Mouse (Mus musculus): ENCODE results near the gene Trappc4. TPM values are rescaled to one million over a fixed set of nuclear protein-coding genes. Genes with fewer than 3 reads are reported as not detected.
"Not testable (repeated sequence)": the region's sequence is repeated elsewhere in the genome, so short reads cannot be mapped to it uniquely, and the experiment has no call there.

Trappc4 gene
- polyA plus RNA-seq, 1 experiment, result 43.8 TPM

GRCm38 (mm10) chr9:44396684-44397411 is 10.6 kb downstream of the Trappc4 start, which contains the start of gene Slc37a4:
Gene Slc37a4 (plus strand): TSS chr9:44396852.
- H3K4me3 ChIP-seq (replicated peaks; ENCODE audit: extremely low read depth, low read depth, low read length), result peak within 1 kb of the TSS; percentile 72
- peak; percentile 96 for DNase-seq
- H3K4me1 ChIP-seq (ENCODE audit: control insufficient read depth, insufficient read depth, low read length), result no peaks in the 10 kb centered on the region
- under 1% methylated on average over 43 of the region's 43 CpGs for WGBS
- TF ChIP-seq POLR2A (IDR thresholded peaks at IDR 0.05; ENCODE audit: borderline replicate concordance, extremely low read depth, low read depth, low read length), result peak; percentile 89; the same call in 1 of the 2 replicates
- no peak for TF ChIP-seq CTCF (IDR thresholded peaks at IDR 0.05; ENCODE audit: insufficient read depth, low read length)

DNA sequence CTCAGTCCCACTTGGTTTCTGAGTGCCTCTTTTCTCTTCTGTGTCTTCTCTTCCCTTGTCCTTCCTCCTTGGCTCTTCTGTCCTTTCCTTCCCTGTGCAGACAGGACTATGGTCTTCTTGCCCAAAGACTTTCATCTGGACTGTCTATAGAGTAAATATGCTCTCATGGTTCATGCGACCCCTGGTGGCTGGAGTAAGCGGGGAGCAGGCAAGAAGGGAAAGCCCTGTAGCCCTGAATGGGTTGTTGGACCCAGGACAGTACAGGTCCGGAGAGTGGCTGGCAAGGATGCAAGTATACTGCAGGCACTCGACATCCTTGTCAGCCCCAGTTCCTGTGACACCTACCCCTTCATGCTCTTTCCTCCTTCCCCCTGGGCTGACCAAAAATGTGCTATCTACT is 15.9 kb downstream of the Trappc4 start:
- Histone ChIP-seq H3K4me1 (ENCODE audit: control insufficient read depth, insufficient read depth, low read length) (no peaks in the 10 kb centered on the region), H3K4me3 (replicated peaks; ENCODE audit: extremely low read depth, low read depth, low read length) (no peak overlapping the region)
- TF ChIP-seq CTCF (IDR thresholded peaks at IDR 0.05; ENCODE audit: insufficient read depth, low read length), result peak; percentile 80
- TF ChIP-seq POLR2A (IDR thresholded peaks at IDR 0.05; ENCODE audit: borderline replicate concordance, extremely low read depth, low read depth, low read length), result no peak
- WGBS, result 20% methylated on average over 4 of the region's 4 CpGs
- peak; percentile 65 for DNase-seq

DNA sequence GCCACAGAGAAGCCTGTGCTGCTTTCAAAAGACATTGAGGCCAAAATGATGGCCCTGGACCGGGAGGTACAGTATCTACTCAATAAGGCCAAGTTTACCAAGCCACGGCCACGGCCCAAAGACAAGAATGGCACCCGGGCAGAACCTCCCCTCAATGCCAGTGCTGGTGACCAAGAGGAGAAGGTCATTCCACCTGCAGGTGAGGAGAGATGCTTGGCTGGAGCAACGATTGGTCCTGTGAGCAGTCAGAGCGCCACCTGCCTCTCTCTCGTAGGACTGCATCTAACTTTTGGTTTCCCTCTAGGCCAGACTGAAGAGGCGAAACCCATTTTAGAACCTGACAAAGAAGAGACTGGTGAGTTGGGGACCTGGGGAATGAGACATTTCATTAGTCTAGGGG is 18.1 kb downstream of the Trappc4 start:
- peak; percentile 39 for DNase-seq
- H3K4me1 ChIP-seq (ENCODE audit: control insufficient read depth, insufficient read depth, low read length), result no peaks in the 10 kb centered on the region
- 53% methylated on average over 8 of the region's 8 CpGs for WGBS
- TF ChIP-seq POLR2A (IDR thresholded peaks at IDR 0.05; ENCODE audit: borderline replicate concordance, extremely low read depth, low read depth, low read length) (no peak), CTCF (IDR thresholded peaks at IDR 0.05; ENCODE audit: insufficient read depth, low read length) (peak; percentile 86)
- H3K4me3 ChIP-seq (replicated peaks; ENCODE audit: extremely low read depth, low read depth, low read length), result no peak overlapping the region

GRCm38 (mm10) chr9:44387221-44387620 is 20.2 kb downstream of the Trappc4 start:
- Histone ChIP-seq H3K4me1 (ENCODE audit: control insufficient read depth, insufficient read depth, low read length) (no peaks in the 10 kb centered on the region), H3K4me3 (replicated peaks; ENCODE audit: extremely low read depth, low read depth, low read length) (no peak overlapping the region)
- WGBS, result 81% methylated on average over 3 of the region's 3 CpGs
- no peak for DNase-seq
- TF ChIP-seq POLR2A (IDR thresholded peaks at IDR 0.05; ENCODE audit: borderline replicate concordance, extremely low read depth, low read depth, low read length) (no peak), CTCF (IDR thresholded peaks at IDR 0.05; ENCODE audit: insufficient read depth, low read length) (no peak)

DNA sequence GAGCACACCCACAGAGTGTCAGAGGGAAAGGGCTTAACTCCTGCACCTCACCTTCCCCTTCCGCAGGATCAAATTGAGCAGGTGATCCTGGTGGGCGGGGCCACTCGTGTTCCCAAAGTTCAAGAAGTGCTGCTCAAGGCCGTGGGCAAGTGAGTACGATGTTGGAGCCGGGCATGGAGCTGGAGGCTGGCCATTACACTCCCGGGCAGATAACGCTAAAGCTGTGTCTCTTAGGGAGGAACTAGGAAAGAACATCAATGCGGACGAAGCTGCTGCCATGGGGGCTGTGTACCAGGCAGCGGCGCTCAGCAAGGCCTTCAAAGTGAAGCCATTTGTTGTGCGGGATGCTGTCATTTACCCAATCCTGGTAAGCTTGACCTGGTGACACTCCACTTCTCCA is 22.8 kb downstream of the Trappc4 start:
- Histone ChIP-seq H3K4me3 (replicated peaks; ENCODE audit: extremely low read depth, low read depth, low read length) (no peak overlapping the region), H3K4me1 (ENCODE audit: control insufficient read depth, insufficient read depth, low read length) (peaks cover 9% of the 10 kb centered on the region)
- DNase-seq, result no peak
- no peak for TF ChIP-seq CTCF (IDR thresholded peaks at IDR 0.05; ENCODE audit: insufficient read depth, low read length)
- TF ChIP-seq POLR2A (IDR thresholded peaks at IDR 0.05; ENCODE audit: borderline replicate concordance, extremely low read depth, low read depth, low read length), result no peak
- 88% methylated on average over 13 of the region's 13 CpGs for WGBS

GRCm38 (mm10) chr9:44379862-44380261 is 27.5 kb downstream of the Trappc4 start:
- Histone ChIP-seq H3K4me1 (ENCODE audit: control insufficient read depth, insufficient read depth, low read length) (peaks cover 9% of the 10 kb centered on the region), H3K4me3 (replicated peaks; ENCODE audit: extremely low read depth, low read depth, low read length) (peak overlapping the region; percentile 93)
- no peak for TF ChIP-seq CTCF (IDR thresholded peaks at IDR 0.05; ENCODE audit: insufficient read depth, low read length)
- no peak for TF ChIP-seq POLR2A (IDR thresholded peaks at IDR 0.05; ENCODE audit: borderline replicate concordance, extremely low read depth, low read depth, low read length)
- no peak for DNase-seq
- WGBS, result 3% methylated on average over 15 of the region's 15 CpGs

- peak; percentile 100 for DNase-seq
- peak; percentile 82; the same call in 1 of the 2 replicates for TF ChIP-seq POLR2A (IDR thresholded peaks at IDR 0.05; ENCODE audit: borderline replicate concordance, extremely low read depth, low read depth, low read length)
- no peak for TF ChIP-seq CTCF (IDR thresholded peaks at IDR 0.05; ENCODE audit: insufficient read depth, low read length)
Observed at GRCm38 (mm10) chr9:44379054-44379834, 28.2 kb downstream of the Trappc4 start, which contains the start of gene Hyou1. Gene Hyou1 (plus strand): TSS chr9:44379490.

GRCm38 (mm10) chr9:44378153-44378730 is 29.2 kb downstream of the Trappc4 start:
- peaks cover 9% of the 10 kb centered on the region for H3K4me1 ChIP-seq (ENCODE audit: control insufficient read depth, insufficient read depth, low read length)
- TF ChIP-seq POLR2A (IDR thresholded peaks at IDR 0.05; ENCODE audit: borderline replicate concordance, extremely low read depth, low read depth, low read length), result no peak
- TF ChIP-seq CTCF (IDR thresholded peaks at IDR 0.05; ENCODE audit: insufficient read depth, low read length), result no peak
- WGBS, result 69% methylated on average over 5 of the region's 5 CpGs
- no peak for DNase-seq
- H3K4me3 ChIP-seq (replicated peaks; ENCODE audit: extremely low read depth, low read depth, low read length), result no peak overlapping the region

More at GRCm38 (mm10) chr9:44379054-44379834, 28.2 kb downstream of the Trappc4 start, which contains the start of gene Hyou1:
- Histone ChIP-seq H3K4me3 (replicated peaks; ENCODE audit: extremely low read depth, low read depth, low read length) (peak within 1 kb of the TSS; percentile 93), H3K4me1 (ENCODE audit: control insufficient read depth, insufficient read depth, low read length) (peaks cover 9% of the 10 kb centered on the region)
- under 1% methylated on average over 83 of the region's 83 CpGs for WGBS

GRCm38 (mm10) chr9:44377335-44377734 is 30.1 kb downstream of the Trappc4 start:
- H3K4me3 ChIP-seq (replicated peaks; ENCODE audit: extremely low read depth, low read depth, low read length); DNase-seq; H3K4me1 ChIP-seq (ENCODE audit: control insufficient read depth, insufficient read depth, low read length): not testable (repeated sequence)
- WGBS, result 64% methylated on average over 2 of the region's 2 CpGs

Data from lung, adult 2 months (tissue).